Mouse (Mus musculus): ENCODE data around the gene Ppp1r36. TPM values are rescaled to one million over a fixed set of nuclear protein-coding genes. Genes with fewer than 3 reads are reported as not detected.

Gene Ppp1r36
- polyA plus RNA-seq, 1 experiment = not detected

DNA sequence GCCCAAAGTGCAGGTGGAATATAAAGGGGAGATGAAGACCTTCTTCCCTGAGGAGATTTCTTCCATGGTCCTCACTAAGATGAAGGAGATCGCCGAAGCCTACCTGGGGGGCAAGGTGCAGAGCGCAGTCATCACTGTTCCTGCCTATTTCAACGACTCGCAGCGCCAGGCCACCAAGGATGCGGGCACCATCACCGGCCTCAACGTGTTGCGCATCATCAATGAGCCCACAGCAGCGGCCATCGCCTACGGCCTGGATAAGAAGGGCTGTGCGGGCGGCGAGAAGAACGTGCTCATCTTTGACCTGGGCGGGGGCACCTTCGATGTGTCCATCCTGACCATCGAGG, 12.5 kb upstream of the Ppp1r36 start:
- no peaks in the 10 kb centered on the region for H3K36me3 ChIP-seq (ENCODE audit: control insufficient read depth, insufficient read depth, low read length)
- H3K27me3 ChIP-seq (ENCODE audit: control insufficient read depth, insufficient read depth, low read length) = peaks cover 14% of the 10 kb centered on the region; the same call in 1 of the 2 replicates
- DNase-seq = no peak
- TF ChIP-seq CTCF (IDR thresholded peaks at IDR 0.05; ENCODE audit: borderline replicate concordance, control insufficient read depth, extremely low read depth, insufficient read depth, low read length, poor library complexity) = no peak
- no peak for TF ChIP-seq POLR2A (IDR thresholded peaks at IDR 0.05; ENCODE audit: control insufficient read depth, extremely low read depth, insufficient read depth, low read length, poor library complexity)
- WGBS = 21% methylated on average over 20 of the region's 20 CpGs
- H3K4me3 ChIP-seq (ENCODE audit: control insufficient read depth, insufficient read depth, low read length) = peak overlapping the region; percentile 83
- no peak overlapping the region for H3K27ac ChIP-seq (ENCODE audit: control insufficient read depth, insufficient read depth, low read length)
- peaks cover 24% of the 10 kb centered on the region for H3K4me1 ChIP-seq (replicated peaks; ENCODE audit: control insufficient read depth, insufficient read depth, low read length)

DNA sequence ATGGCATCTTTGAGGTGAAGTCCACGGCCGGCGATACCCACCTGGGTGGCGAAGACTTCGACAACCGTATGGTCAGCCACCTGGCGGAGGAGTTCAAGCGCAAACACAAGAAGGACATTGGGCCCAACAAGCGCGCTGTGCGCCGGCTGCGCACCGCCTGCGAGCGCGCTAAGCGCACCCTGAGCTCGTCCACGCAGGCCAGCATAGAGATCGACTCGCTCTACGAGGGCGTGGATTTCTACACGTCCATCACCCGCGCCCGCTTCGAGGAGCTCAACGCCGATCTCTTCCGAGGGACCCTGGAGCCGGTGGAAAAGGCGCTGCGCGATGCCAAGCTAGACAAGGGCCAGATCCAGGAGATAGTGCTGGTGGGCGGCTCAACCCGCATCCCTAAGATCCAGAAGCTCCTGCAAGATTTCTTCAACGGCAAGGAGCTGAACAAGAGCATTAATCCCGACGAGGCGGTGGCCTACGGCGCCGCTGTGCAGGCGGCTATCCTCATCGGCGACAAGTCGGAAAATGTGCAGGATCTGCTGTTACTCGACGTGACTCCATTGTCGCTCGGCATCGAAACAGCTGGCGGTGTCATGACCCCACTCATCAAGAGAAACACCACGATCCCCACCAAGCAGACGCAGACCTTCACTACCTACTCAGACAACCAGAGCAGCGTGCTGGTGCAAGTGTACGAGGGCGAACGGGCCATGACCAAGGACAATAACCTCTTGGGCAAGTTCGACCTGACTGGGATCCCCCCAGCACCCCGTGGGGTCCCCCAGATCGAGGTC, 12.0 kb upstream of the Ppp1r36 start:
- Histone ChIP-seq H3K27ac (ENCODE audit: control insufficient read depth, insufficient read depth, low read length) (no peak overlapping the region), H3K36me3 (ENCODE audit: control insufficient read depth, insufficient read depth, low read length) (no peaks in the 10 kb centered on the region), H3K4me3 (ENCODE audit: control insufficient read depth, insufficient read depth, low read length) (peak overlapping the region; percentile 83), H3K4me1 (replicated peaks; ENCODE audit: control insufficient read depth, insufficient read depth, low read length) (peaks cover 24% of the 10 kb centered on the region), H3K27me3 (ENCODE audit: control insufficient read depth, insufficient read depth, low read length) (peaks cover 14% of the 10 kb centered on the region; the same call in 1 of the 2 replicates)
- TF ChIP-seq CTCF (IDR thresholded peaks at IDR 0.05; ENCODE audit: borderline replicate concordance, control insufficient read depth, extremely low read depth, insufficient read depth, low read length, poor library complexity) (no peak), POLR2A (IDR thresholded peaks at IDR 0.05; ENCODE audit: control insufficient read depth, extremely low read depth, insufficient read depth, low read length, poor library complexity) (no peak)
- 11% methylated on average over 64 of the region's 64 CpGs for WGBS
- DNase-seq = peak; percentile 12

- WGBS = 4% methylated on average over 23 of the region's 23 CpGs
- no peak overlapping the region for H3K27ac ChIP-seq (ENCODE audit: control insufficient read depth, insufficient read depth, low read length)
- no peak for TF ChIP-seq CTCF (IDR thresholded peaks at IDR 0.05; ENCODE audit: borderline replicate concordance, control insufficient read depth, extremely low read depth, insufficient read depth, low read length, poor library complexity)
- TF ChIP-seq POLR2A (IDR thresholded peaks at IDR 0.05; ENCODE audit: control insufficient read depth, extremely low read depth, insufficient read depth, low read length, poor library complexity) = no peak
- peak; percentile 7 for DNase-seq
- peaks cover 14% of the 10 kb centered on the region; the same call in 1 of the 2 replicates for H3K27me3 ChIP-seq (ENCODE audit: control insufficient read depth, insufficient read depth, low read length)
- H3K4me1 ChIP-seq (replicated peaks; ENCODE audit: control insufficient read depth, insufficient read depth, low read length) = peaks cover 24% of the 10 kb centered on the region
- H3K36me3 ChIP-seq (ENCODE audit: control insufficient read depth, insufficient read depth, low read length) = no peaks in the 10 kb centered on the region
- H3K4me3 ChIP-seq (ENCODE audit: control insufficient read depth, insufficient read depth, low read length) = peak overlapping the region; percentile 7
Observed at GRCm38 (mm10) chr12:76405971-76406370, 11.4 kb upstream of the Ppp1r36 start.

- peaks cover 24% of the 10 kb centered on the region for H3K4me1 ChIP-seq (replicated peaks; ENCODE audit: control insufficient read depth, insufficient read depth, low read length)
- 83% methylated on average over 1 of the region's 1 CpGs for WGBS
- no peak overlapping the region for H3K4me3 ChIP-seq (ENCODE audit: control insufficient read depth, insufficient read depth, low read length)
- H3K27ac ChIP-seq (ENCODE audit: control insufficient read depth, insufficient read depth, low read length) = no peak overlapping the region
- no peaks in the 10 kb centered on the region for H3K36me3 ChIP-seq (ENCODE audit: control insufficient read depth, insufficient read depth, low read length)
- peaks cover 14% of the 10 kb centered on the region; the same call in 1 of the 2 replicates for H3K27me3 ChIP-seq (ENCODE audit: control insufficient read depth, insufficient read depth, low read length)
- no peak for TF ChIP-seq CTCF (IDR thresholded peaks at IDR 0.05; ENCODE audit: borderline replicate concordance, control insufficient read depth, extremely low read depth, insufficient read depth, low read length, poor library complexity)
- no peak for TF ChIP-seq POLR2A (IDR thresholded peaks at IDR 0.05; ENCODE audit: control insufficient read depth, extremely low read depth, insufficient read depth, low read length, poor library complexity)
- no peak for DNase-seq
Observed at GRCm38 (mm10) chr12:76407184-76407583, 10.2 kb upstream of the Ppp1r36 start.

DNA sequence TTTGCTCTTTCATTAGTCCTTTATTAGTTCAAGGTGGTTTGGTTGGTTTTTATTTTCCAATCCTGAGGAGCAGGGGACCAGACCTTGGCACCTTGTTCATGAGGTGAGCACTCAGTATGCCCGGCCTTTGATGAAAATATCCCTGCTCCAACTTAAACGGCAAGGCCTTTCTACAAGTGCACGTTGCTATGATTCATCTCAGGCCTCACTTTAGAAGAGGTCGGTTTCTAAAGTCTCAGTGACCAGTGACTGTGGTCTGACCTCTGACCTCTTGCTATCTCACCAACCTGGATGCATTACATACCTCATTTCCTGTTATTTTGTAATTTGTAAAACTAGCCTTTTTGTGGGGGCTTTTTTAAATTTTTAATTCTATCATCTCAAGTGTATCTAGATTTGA, 8.2 kb upstream of the Ppp1r36 start:
- TF ChIP-seq POLR2A (IDR thresholded peaks at IDR 0.05; ENCODE audit: control insufficient read depth, extremely low read depth, insufficient read depth, low read length, poor library complexity) = no peak
- no peak for TF ChIP-seq CTCF (IDR thresholded peaks at IDR 0.05; ENCODE audit: borderline replicate concordance, control insufficient read depth, extremely low read depth, insufficient read depth, low read length, poor library complexity)
- peaks cover 18% of the 10 kb centered on the region for H3K4me1 ChIP-seq (replicated peaks; ENCODE audit: control insufficient read depth, insufficient read depth, low read length)
- DNase-seq = no peak
- H3K27ac ChIP-seq (ENCODE audit: control insufficient read depth, insufficient read depth, low read length) = no peak overlapping the region
- H3K27me3 ChIP-seq (ENCODE audit: control insufficient read depth, insufficient read depth, low read length) = peaks cover 14% of the 10 kb centered on the region; the same call in 1 of the 2 replicates
- no peaks in the 10 kb centered on the region for H3K36me3 ChIP-seq (ENCODE audit: control insufficient read depth, insufficient read depth, low read length)
- no peak overlapping the region for H3K4me3 ChIP-seq (ENCODE audit: control insufficient read depth, insufficient read depth, low read length)
- WGBS = 88% methylated on average over 4 of the region's 4 CpGs

DNA sequence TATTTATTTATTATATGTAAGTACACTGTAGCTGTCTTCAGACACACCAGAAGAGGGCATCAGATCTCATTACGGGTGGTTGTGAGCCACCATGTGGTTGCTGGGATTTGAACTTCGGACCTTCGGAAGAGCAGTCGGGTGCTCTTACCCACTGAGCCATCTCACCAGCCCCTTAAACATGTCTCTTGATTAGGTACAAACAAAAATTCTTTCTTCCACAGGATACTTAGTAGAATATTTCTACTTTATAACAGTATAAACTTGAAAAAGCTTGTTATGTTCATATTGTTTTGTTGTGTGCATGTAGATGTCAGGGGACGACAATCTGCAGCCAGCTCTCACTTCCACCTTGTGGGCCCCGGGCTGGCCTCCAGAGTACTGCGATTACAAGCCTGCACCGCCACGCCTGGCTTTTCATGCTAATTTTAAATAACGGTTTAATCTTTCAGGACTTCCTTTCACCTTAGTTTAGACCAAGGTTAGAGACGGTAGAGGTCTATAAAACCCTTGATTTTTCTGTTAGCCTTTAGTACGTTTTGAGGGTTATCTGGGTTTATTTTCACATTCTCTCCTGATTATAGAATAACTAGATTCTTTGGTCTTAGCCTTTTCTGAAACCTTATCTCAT, 1.8 kb upstream of the Ppp1r36 start:
- Histone ChIP-seq H3K4me3 (ENCODE audit: control insufficient read depth, insufficient read depth, low read length) (no peak overlapping the region), H3K4me1 (replicated peaks; ENCODE audit: control insufficient read depth, insufficient read depth, low read length) (no peaks in the 10 kb centered on the region), H3K36me3 (ENCODE audit: control insufficient read depth, insufficient read depth, low read length) (no peaks in the 10 kb centered on the region), H3K27me3 (ENCODE audit: control insufficient read depth, insufficient read depth, low read length) (no peaks in the 10 kb centered on the region; the same call in 1 of the 2 replicates), H3K27ac (ENCODE audit: control insufficient read depth, insufficient read depth, low read length) (no peak overlapping the region)
- TF ChIP-seq CTCF (IDR thresholded peaks at IDR 0.05; ENCODE audit: borderline replicate concordance, control insufficient read depth, extremely low read depth, insufficient read depth, low read length, poor library complexity) (no peak), POLR2A (IDR thresholded peaks at IDR 0.05; ENCODE audit: control insufficient read depth, extremely low read depth, insufficient read depth, low read length, poor library complexity) (no peak)
- 51% methylated on average over 12 of the region's 12 CpGs for WGBS
- no peak for DNase-seq

Data from thymus, adult 2 months (tissue).